Mouse (Mus musculus): Measurements from ENCODE around the gene Fam204a. TPM values are rescaled to one million over a fixed set of nuclear protein-coding genes. Genes with fewer than 3 reads are reported as not detected.

Gene Fam204a
- 10 to 100 TPM; 17.0 to 29.0 (median 21.7) TPM for total RNA-seq (2022)

DNA sequence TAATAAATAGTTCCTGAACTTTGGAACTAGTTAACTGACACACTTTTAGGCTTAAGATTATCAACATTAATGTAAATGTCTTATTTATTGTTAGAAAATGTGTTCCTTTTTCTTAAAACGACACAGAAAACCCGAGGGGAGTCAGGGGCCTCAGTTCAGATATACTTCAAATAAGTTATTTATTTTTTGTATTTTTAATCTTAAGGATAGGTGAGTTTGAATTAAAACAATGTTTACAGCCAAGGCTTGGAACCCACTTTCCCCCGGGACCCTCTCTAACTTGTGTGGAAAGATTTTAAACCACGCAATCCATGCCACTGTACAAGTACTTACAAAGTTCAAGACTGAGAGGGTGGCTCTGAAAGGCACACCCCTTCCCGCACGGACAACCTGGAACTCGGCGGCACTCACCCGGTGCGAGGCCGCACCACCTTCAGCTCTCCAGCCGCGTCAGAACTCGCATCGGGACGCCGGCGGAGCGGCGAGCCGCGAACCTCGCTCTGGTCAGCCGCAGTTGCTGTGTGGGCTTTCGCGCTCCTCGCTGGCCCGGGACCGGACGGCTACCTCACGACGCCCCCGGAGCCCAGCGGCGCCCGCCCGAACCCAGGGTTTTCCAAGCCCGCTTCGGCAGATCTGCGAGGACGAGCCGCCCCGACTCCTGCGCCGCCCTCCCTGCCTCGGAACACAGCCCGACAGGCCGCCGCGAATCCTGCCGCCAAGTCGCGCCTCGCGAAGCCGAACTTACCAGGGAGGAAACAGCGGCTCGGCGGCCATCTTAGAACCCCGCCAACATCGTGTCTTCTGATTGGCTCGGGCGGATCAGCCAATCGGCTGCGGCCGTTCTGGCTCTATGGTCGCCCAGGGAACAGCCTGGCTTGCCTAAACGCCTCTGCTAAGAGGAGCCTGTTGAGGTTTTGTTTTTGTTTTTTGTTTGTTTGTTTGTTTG is at the start of gene Fam204a:
Gene Fam204a (minus strand): TSS at position 803 of the 946 bp plus-strand sequence.
- DNase-seq (ENCODE audit: low spot score) = peak; percentile 96

DNA sequence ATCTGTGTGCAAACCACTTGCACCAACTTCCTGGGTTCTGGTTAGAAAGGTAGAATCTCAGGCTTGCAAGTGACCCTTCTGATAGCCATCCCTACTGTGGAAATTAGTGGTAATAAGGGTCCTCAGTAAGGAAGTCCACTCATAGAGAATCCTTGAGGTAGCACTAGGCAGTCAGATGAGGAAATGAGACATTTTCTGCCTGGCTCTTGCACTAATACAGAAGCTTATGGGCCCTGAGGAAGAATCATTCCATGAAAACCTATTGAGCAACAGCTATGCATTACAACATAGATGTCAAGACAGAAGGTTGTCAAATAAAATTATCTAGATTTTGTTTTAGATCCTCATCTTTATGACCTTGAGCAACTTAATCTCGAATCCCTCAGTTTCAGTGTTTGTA is 39.3 kb upstream of the Fam204a start:
- no peak for DNase-seq (ENCODE audit: low spot score)

DNA sequence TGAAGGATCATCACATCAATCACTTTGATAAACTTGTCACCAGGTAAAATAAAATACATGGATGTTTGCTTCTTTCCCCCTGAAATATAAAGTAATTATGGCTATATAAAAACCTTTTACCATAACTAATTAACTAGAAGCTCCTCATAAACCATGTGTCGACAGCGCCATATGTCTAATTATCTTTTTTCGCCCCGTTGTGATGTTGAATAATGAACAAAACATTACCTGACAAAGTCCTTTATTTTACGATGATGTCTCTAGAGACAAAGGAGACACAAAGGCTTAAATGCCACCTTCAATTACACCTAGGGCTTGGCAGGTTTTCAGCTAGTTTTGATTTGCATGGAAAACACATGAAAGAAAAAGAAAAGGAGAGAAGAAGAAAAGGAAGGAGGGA is 34.2 kb upstream of the Fam204a start:
- DNase-seq (ENCODE audit: low spot score) = no peak

DNA sequence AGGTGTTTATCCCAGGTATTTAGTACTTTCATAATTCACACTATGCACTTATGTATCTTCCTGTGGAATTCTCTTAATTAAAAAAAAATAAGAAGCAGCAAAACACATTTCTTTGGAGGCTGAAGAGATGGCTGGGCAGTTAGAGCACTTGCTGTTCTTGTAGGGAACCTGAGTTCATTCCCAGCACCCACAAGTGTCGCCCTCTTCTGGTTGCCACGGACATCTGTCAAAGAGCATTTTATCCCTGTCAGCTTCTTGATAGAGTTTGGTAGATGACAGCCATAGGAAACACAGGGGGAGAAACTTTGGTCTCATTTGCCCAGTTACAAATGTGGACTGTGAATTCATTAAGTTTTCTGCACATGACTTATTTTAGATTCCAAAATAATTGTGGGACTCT is 25.5 kb upstream of the Fam204a start:
- no peak for DNase-seq (ENCODE audit: low spot score)

DNA sequence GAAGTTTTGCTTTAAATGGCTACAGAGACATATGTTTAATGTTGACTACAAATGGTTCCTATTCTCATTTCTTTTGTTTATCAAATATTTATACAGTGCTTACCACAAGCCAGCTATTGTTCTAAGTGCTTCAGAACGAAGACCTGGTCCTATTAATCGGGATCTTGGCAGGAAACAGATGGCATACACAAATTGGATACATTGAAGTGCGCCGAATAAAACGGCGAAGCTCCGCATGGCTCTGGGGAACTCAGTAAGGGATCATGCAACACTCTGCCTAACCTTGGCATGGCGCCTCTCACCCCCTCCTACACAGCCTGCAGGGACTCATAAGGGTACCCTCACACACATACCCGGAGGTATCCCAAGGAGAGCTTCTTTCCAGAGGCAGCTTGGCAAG is 24.7 kb upstream of the Fam204a start:
- no peak for DNase-seq (ENCODE audit: low spot score)

DNA sequence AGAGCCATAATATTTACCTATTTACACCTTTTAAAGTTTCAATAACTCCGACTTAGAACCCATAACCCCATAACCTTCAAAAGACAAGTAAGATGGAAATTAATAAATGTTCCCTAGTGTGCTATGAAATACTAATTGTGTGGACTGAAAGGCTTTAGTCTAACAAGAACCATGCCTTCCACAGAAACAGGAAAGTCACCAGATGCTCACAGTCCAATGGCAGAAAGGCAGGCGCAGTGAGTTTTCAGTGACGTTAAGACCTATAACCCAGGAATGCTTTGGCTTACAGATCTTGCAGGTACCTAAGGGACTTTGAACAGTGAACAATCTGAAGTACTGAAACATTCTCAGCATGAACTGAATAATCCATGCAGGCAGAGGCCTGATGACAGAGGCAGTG is 18.7 kb upstream of the Fam204a start:
- DNase-seq (ENCODE audit: low spot score) = no peak

DNA sequence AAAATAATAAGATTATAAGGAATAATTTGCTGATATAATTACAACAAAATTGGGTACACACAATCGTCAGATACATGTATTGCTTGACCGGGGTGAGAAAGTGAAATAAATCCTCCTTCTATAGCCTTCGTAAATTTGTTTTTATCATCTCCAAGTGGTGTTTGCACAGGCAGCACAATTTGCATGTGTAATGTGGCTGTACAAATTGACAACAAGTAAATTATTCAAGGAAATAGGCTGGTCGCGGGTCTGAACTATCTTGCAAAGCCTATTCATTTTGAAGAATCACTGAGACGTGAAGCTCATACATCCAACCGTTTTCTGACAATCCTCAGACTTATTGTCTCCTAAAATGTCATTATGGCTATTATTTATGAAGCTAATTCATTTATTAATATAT is 16.1 kb upstream of the Fam204a start:
- no peak for DNase-seq (ENCODE audit: low spot score)

DNA sequence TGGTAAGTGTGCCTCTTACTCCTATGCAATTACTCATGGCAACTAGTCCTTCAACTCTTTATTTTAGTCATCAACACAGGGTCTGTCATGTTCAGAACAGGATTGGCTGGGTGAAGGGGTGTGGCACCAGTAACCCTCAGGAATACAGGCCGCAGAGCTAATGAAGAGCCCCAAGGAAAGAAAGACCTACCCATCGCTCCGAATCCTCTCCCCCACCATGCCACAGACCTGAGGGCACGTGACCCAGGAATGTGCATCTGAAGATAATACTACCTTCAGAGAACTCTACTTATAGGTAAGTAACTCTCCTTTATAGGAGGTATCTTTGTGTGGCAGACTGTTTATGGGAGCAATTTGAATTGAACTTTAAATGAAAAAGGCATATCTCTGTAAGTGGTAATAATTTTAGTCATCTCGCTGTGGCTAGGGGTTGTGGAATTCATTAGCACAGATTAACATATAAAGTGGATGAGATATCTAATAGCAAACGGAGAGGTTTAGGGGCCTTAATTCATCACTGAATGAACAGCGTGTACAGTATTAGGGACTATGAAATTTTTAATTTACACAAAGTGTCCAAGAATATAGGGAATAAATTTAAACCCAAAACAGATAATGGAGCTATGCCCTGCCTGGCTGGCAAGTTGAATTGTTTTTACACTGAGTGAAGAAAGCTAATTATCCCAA is 15.6 kb upstream of the Fam204a start:
- no peak for DNase-seq (ENCODE audit: low spot score)

DNA sequence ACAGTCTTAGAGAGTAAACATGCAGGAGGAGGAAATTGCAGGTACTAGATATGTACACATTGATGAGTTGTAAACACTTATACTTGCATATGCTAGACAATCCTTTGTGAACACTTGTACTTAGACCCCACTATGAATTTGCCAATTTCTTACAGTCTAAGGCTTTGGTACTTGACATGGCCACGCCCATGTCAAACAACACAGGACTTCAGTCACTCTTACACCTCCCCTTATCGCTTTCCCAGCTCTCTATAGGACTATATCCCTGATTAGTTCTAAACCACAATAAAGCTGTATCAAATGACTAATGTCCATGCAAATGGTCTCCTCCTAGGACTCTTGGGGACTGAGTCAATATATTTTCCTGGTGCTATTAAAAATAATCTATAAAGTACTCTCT is 5.0 kb upstream of the Fam204a start:
- DNase-seq (ENCODE audit: low spot score) = no peak

DNA sequence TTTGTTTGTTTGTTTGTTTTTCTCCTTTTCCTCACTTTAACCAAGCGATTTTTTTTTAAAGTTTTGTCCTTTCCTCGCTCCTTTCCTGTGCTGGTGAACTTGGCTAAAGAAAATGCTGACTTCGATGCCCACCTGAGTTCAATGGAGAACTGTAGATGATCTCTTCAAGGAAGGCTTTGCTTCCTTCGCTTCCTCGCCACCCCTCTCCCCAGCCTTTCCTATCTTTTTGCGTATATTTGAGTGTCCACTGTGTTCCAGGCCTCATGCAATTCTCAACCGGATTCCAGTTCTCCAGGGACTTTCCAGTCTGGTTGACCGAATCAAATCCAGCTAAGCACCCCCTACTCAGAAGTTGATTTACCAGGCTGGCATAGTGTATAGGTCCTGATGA is 339 bp upstream of the Fam204a start:
- DNase-seq (ENCODE audit: low spot score) = no peak

DNA sequence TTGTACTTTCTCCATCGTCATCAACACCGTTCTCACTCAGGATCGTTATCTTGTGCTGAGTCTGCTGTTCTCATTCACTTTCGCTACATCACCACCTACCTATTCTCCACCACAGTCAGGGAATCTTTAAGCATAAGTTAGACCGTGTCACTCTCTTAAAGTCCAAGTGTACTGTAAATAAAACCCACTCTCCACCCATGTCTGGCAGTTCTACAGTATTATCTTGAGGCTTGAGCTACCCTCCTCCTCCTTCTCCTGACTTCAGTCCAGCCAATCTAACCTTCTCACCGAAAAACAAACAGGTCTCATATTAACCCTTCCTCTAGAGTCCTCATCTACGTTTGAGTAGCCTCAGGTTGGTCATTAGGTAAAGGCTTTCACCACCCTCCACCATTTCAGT is 7.1 kb downstream of the Fam204a start:
- no peak for DNase-seq (ENCODE audit: low spot score)

DNA sequence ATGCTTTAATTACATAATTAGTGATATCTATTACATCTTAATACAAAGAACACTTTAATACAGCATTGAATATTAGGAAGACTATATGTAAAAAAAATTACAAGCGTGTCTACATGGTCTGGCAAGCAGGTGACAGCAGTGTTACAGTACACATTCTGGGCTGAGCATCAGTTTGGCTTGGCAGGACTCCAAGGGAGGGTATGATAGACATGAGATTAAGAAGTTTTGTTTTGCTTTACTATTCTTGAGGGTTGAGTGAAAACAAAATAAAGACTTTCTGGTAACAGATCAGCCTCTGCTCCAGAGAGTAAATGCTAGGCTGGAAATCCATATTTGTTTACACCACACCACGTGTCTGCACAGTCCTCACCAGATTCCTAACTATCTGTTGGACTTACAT is 8.5 kb downstream of the Fam204a start:
- no peak for DNase-seq (ENCODE audit: low spot score)

DNA sequence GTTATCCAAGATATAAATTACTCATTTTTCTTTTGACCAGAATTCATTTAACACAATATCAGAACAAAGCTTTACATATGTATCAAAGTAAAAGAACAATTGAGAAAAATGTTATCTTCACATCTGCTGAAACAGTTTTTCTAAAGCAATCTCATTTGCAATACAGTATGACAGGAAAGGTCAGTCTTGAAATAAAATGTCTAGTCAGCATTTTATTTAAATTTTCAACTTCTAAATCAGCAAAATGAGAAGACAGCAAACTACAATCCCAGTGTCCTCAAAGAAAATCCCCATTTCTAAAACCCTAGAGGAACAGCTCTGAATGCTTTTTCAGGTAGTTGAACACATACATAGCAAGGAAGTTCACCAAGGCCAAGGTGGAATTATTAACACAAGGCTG is 18.3 kb downstream of the Fam204a start:
- DNase-seq (ENCODE audit: low spot score) = no peak

DNA sequence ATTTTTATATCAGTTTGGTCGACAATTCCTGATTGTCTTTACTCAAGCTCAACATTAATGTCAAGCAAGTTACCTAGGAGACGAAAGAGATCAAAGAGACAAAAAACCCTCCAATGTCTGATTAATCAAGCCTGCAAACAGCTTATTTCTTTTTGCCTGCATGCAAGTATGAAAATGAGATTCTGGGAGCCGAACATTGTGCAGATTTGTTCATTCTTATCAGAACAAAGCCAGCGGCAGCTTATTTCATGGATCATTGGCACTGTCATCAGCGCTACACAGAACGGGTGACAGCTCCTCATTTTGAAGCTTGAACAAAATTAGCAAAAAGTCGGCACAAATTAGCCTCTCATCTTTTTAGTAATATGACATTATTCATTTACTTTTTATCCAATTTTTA is 22.3 kb downstream of the Fam204a start:
- DNase-seq (ENCODE audit: low spot score) = no peak

DNA sequence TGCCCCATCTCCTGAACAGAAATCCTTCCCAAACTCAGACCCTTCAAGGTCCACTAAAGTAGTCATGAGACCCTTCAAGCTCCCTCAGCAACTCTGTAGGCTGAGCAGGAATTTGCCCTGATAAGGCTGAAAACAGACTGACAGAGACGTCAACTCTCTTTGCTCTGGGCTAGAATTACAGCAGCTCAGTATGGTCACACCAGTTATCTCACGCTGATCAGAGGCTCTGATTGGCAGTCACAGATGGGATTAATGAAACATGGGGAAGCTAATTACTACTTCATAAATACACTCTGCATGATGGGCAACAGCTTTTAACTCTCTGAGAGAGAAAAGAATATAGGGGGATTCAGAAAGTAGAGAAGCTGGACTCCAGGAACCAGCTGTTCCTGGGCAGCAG is 26.2 kb downstream of the Fam204a start:
- DNase-seq (ENCODE audit: low spot score) = no peak

DNA sequence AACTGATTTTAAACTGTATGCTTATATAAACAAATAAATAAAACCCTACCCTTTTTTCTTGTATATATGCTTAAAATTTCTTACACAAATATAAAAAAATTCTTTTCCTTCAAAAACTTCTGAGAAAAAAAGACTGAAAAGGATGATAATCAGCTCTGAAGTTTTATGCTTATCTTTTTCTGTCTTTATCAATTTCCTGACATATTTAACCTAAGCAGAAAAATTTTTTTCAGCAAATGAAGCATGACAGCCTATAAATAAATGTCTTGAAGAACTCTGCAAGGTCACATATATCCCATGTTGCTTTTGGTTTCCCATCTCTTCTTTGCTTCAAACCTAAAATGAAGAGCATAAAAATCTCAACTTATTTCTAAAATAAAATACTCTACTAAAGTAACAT is 27.3 kb downstream of the Fam204a start:
- no peak for DNase-seq (ENCODE audit: low spot score)

DNA sequence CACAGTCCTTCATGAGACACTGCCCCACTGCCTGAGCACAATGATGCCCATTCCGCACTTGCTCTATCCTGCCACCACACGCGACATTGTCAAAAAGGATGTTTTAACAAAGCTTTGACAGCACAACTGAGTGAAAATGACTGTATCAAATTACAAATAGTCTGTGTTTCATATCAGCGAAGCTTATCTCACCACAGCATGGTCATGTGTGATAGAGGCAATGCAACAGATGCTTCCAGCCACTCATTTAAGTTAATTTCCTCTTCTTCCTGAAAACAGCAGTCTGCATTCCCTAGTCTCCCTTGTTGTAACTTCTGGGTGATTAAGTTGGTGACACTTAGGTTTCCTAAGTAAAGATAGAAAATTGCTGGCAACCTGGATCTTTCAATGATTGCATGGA is 33.7 kb downstream of the Fam204a start:
- no peak for DNase-seq (ENCODE audit: low spot score)

DNA sequence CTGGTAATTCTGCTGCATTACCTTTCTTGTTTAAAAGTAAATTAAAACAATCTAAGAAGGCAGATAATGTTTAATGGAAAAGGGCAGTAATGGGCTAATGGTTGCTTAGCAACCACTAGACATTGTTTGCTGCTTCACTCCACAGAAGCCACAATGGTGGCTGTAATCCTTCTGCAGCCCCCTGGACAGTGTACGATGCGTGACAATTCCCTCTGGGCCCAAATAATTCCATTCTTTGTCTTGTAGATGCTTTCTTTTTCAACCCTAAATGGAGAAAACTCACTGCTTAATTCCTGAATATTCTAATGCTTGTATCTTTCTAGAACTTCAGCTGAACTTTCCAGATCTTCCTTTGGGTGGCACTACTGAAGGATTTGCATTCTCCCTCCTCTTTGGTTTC is 37.3 kb downstream of the Fam204a start:
- DNase-seq (ENCODE audit: low spot score) = no peak

DNA sequence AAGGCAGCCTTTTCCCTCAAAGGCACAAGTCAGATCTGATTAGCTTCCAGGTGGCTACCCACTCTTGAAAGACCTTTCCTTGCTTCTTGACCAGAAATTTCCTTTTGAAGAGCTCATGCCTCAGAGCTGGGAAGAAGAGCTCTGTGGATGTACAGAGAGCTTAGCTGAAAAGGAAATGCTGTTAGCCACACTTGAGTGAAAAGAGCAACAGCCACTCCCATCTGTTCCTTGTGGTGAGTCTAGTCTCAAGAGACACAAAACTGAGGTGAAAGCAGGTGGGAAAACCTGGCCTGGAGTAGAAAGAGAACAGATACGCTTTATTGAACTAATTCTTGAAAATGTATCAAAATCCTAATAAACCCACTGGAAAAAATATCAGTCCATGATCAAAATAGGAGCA is 43.6 kb downstream of the Fam204a start:
- DNase-seq (ENCODE audit: low spot score) = no peak

DNA sequence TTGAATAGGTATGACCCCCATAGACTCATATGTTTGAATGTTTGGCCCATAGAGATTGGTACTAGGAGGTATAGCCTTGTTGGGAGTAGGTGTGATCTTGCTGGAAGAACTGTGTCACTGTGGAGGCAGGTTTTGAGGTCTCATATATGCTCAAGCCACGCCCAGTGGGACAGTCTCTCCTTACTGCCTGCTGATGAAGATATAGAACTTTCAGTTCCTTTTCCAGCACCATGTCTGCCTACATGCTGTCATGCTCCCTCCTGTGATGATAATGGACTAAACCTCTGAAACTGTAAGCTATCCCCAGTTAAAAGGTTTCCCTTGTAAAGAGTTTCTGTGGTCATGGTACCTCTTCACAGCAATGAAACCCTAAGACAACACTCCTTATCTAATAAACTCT is 44.3 kb downstream of the Fam204a start:
- DNase-seq (ENCODE audit: low spot score) = no peak

DNA sequence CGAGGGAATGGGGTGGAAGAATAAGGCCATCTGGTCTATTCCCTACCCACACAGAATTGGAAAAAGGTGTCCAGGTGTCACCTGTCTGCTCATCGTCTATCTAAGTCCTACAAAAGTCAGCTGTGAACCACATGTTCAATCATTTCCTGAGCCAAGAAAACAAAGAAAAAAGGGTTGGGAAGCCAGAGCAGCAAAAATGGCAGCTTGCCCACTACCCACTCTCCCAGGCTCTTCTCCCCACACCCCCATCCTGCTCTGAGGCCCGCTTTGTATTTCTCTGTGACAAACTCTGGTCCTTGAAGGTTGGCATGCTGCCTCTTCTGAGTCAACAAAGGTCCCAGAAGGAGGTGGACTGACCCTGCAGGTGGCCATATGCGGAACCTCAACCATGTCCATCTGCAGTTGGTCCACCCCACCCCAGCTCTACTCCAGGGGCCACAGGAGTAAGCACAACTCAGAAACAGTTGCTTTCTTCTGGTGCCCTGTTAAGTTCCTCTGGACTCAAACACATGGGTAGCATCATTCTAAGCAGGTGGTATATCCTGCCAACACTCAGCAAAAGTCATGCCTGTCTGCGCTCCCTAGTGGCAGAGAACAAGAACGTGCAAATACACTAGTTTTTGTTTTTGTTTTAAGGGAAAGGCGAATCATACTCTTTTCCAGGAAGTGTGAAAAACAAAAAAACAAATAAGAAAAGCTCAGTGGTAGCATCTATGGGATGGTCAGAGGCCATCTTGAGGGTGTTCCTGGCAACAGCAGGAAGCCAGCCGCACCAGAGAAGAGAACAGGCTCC is 47.5 kb downstream of the Fam204a start:
- DNase-seq (ENCODE audit: low spot score) = no peak

DNA sequence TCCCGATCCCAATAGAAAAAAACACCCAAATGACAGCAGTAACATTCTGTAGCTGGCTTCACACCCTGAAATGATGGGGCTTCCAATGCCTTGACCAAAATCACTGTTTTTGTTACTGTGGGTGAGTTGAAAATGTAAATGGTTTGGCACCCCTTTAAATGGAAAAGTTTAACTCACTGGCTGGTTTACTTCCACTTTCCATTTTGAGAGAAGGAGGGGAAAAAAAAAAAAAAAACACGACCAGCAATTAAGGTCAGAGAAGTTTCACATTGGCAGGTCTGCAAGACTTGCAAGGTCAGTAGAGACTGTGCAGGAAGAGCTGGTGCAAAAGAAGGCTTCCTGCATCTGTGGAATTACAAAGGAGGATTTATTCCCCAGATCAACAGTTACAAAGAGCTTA is 61.1 kb downstream of the Fam204a start:
- DNase-seq (ENCODE audit: low spot score) = no peak
